Mouse (Mus musculus) intestine, embryonic 16.5 days (tissue): ENCODE results near the gene Usp18. TPM values are rescaled to one million over a fixed set of nuclear protein-coding genes. Genes with fewer than 3 reads are reported as not detected.

ENCODE experiments used
- ATAC-seq: fragments of 200-750 bp; cut with Nextera tagmentation; 2 replicates; pipeline ENCODE4 v1.8.0; 2017; ENCODE audit warnings: moderate TSS enrichment, moderate library complexity
- H3K27ac ChIP-seq: fragments of 300-500 bp; sonication (generic); 2 replicates; pipeline ENCODE4 v1.5.1; 2014; ENCODE audit warnings: mild to moderate bottlenecking, low read length
- H3K27me3 ChIP-seq: fragments of 300-500 bp; sonication (generic); replicated peaks from 2 replicates; pipeline ENCODE4 v1.6.1; 2014; ENCODE audit warnings: low read length, control low read depth, mixed read lengths; ENCODE audit not compliant: control insufficient read depth, insufficient read depth
- H3K36me3 ChIP-seq: fragments of 300-500 bp; sonication (generic); 2 replicates; pipeline ENCODE4 v1.6.1; 2014; ENCODE audit warnings: low read length, control low read depth; ENCODE audit not compliant: control insufficient read depth, insufficient read depth
- H3K4me1 ChIP-seq: fragments of 300-500 bp; sonication (generic); 2 replicates; pipeline ENCODE4 v1.6.1; 2014; ENCODE audit warnings: low read length, control low read depth, mixed read lengths; ENCODE audit not compliant: control insufficient read depth, insufficient read depth
- H3K4me2 ChIP-seq: fragments of 300-500 bp; sonication (generic); 2 replicates; pipeline ENCODE4 v1.6.1; 2014; ENCODE audit warnings: low read depth, low read length, control low read depth
- H3K4me3 ChIP-seq: fragments of 300-500 bp; sonication (generic); 2 replicates; pipeline ENCODE4 v1.5.1; 2014; ENCODE audit warnings: mild to moderate bottlenecking, low read length
- H3K9ac ChIP-seq: fragments of 300-500 bp; sonication (generic); 2 replicates; pipeline ENCODE4 v1.6.1; 2014; ENCODE audit warnings: low read depth, low read length
- H3K9me3 ChIP-seq: fragments of 300-500 bp; sonication (generic); 2 replicates; pipeline ENCODE4 v1.6.1; 2016; ENCODE audit warnings: low read length, control low read depth; ENCODE audit not compliant: control insufficient read depth
- WGBS: fragments of 180-500 bp; shearing (Covaris S2); extraction: QIAGEN DNeasy Blood & Tissue Kit; methylation state at CpG from one replicate; pipeline ENCODE4 v1.1.7; 2014; 5-methylcytosine and 5-hydroxymethylcytosine counted together
- polyA plus RNA-seq: library from polyadenylated mRNA; unstranded; fragments of >200 nt; fragmentation: Nextera tagmentation; extraction: Ambion mirVana; gene quantifications from 2 replicates; pipeline ENCODE4 v1.2.1, GENCODE M21; 2015

The Usp18 gene
- polyA plus RNA-seq, 1 experiment from 2014 or later = 2.6 TPM

- ATAC-seq = no peak
- Histone ChIP-seq H3K4me2 (no peak overlapping the region), H3K4me3 (no peak overlapping the region), H3K27me3 (no peaks in the 10 kb centered on the region), H3K9ac (no peak overlapping the region), H3K36me3 (no peaks in the 10 kb centered on the region), H3K9me3 (no peaks in the 10 kb centered on the region), H3K27ac (no peak overlapping the region), H3K4me1 (no peaks in the 10 kb centered on the region)
- 71% methylated on average over 8 of the region's 8 CpGs for WGBS
Observed at GRCm38 (mm10) chr6:121221876-121222597, 23.7 kb upstream of the Usp18 start.

- Histone ChIP-seq H3K36me3 (no peaks in the 10 kb centered on the region), H3K27me3 (no peaks in the 10 kb centered on the region), H3K9ac (no peak overlapping the region), H3K27ac (no peak overlapping the region), H3K4me3 (no peak overlapping the region), H3K4me1 (no peaks in the 10 kb centered on the region), H3K9me3 (no peaks in the 10 kb centered on the region), H3K4me2 (no peak overlapping the region)
- no peak for ATAC-seq
- WGBS = 97% methylated on average over 14 of the region's 14 CpGs
Observed at GRCm38 (mm10) chr6:121223001-121223400, 22.7 kb upstream of the Usp18 start.

GRCm38 (mm10) chr6:121224067-121224466, 21.6 kb upstream of the Usp18 start:
- ATAC-seq = no peak
- 64% methylated on average over 5 of the region's 5 CpGs for WGBS
- Histone ChIP-seq H3K4me3 (no peak overlapping the region), H3K9me3 (no peaks in the 10 kb centered on the region), H3K36me3 (no peaks in the 10 kb centered on the region), H3K4me1 (no peaks in the 10 kb centered on the region), H3K4me2 (no peak overlapping the region), H3K27me3 (no peaks in the 10 kb centered on the region), H3K27ac (no peak overlapping the region), H3K9ac (no peak overlapping the region)

GRCm38 (mm10) chr6:121224993-121225392, 20.7 kb upstream of the Usp18 start:
- Histone ChIP-seq H3K27me3 (no peaks in the 10 kb centered on the region), H3K4me3 (no peak overlapping the region), H3K9me3 (no peaks in the 10 kb centered on the region), H3K27ac (no peak overlapping the region), H3K9ac (no peak overlapping the region), H3K4me1 (no peaks in the 10 kb centered on the region), H3K36me3 (no peaks in the 10 kb centered on the region), H3K4me2 (no peak overlapping the region)
- WGBS = 10% methylated on average over 6 of the region's 6 CpGs
- no peak for ATAC-seq

- Histone ChIP-seq H3K27ac (no peak overlapping the region), H3K27me3 (no peaks in the 10 kb centered on the region), H3K36me3 (no peaks in the 10 kb centered on the region), H3K4me1 (no peaks in the 10 kb centered on the region), H3K4me2 (no peak overlapping the region), H3K4me3 (no peak overlapping the region), H3K9ac (no peak overlapping the region), H3K9me3 (no peaks in the 10 kb centered on the region)
- WGBS = 51% methylated on average over 4 of the region's 4 CpGs
- no peak for ATAC-seq
Observed at GRCm38 (mm10) chr6:121226043-121226442, 19.7 kb upstream of the Usp18 start.

GRCm38 (mm10) chr6:121226744-121227143, 19.0 kb upstream of the Usp18 start:
- Histone ChIP-seq H3K36me3 (no peaks in the 10 kb centered on the region), H3K4me1 (no peaks in the 10 kb centered on the region), H3K27ac (no peak overlapping the region), H3K4me3 (no peak overlapping the region), H3K27me3 (no peaks in the 10 kb centered on the region), H3K9me3 (no peaks in the 10 kb centered on the region), H3K4me2 (no peak overlapping the region), H3K9ac (no peak overlapping the region)
- 68% methylated on average over 2 of the region's 2 CpGs for WGBS
- no peak for ATAC-seq

GRCm38 (mm10) chr6:121228421-121228820, 17.3 kb upstream of the Usp18 start:
- no peak overlapping the region for H3K27ac ChIP-seq
- 62% methylated on average over 8 of the region's 8 CpGs for WGBS
- no peak for ATAC-seq
- H3K4me1 ChIP-seq = no peaks in the 10 kb centered on the region
- H3K27me3 ChIP-seq = no peaks in the 10 kb centered on the region
- H3K4me3 ChIP-seq = no peak overlapping the region
- no peak overlapping the region for H3K4me2 ChIP-seq
- H3K9ac ChIP-seq = no peak overlapping the region
- H3K36me3 ChIP-seq = no peaks in the 10 kb centered on the region
- H3K9me3 ChIP-seq = no peaks in the 10 kb centered on the region

GRCm38 (mm10) chr6:121232652-121233051, 13.1 kb upstream of the Usp18 start:
- 53% methylated on average over 1 of the region's 1 CpGs for WGBS
- Histone ChIP-seq H3K9me3 (no peaks in the 10 kb centered on the region), H3K36me3 (no peaks in the 10 kb centered on the region), H3K27ac (no peak overlapping the region), H3K9ac (no peak overlapping the region), H3K4me2 (no peak overlapping the region), H3K27me3 (no peaks in the 10 kb centered on the region), H3K4me3 (no peak overlapping the region), H3K4me1 (no peaks in the 10 kb centered on the region)
- ATAC-seq = peak; percentile 59

- H3K9me3 ChIP-seq = no peaks in the 10 kb centered on the region
- no peak for ATAC-seq
- H3K4me2 ChIP-seq = no peak overlapping the region
- no peaks in the 10 kb centered on the region for H3K27me3 ChIP-seq
- H3K4me1 ChIP-seq = no peaks in the 10 kb centered on the region
- H3K4me3 ChIP-seq = no peak overlapping the region
- WGBS = 86% methylated on average over 2 of the region's 2 CpGs
- H3K27ac ChIP-seq = no peak overlapping the region
- H3K36me3 ChIP-seq = no peaks in the 10 kb centered on the region
- H3K9ac ChIP-seq = no peak overlapping the region
Observed at GRCm38 (mm10) chr6:121236386-121236785, 9.3 kb upstream of the Usp18 start.

GRCm38 (mm10) chr6:121238209-121238608, 7.5 kb upstream of the Usp18 start:
- no peak overlapping the region for H3K4me3 ChIP-seq
- ATAC-seq = no peak
- 88% methylated on average over 4 of the region's 4 CpGs for WGBS
- H3K9me3 ChIP-seq = no peaks in the 10 kb centered on the region
- H3K4me2 ChIP-seq = no peak overlapping the region
- no peak overlapping the region for H3K9ac ChIP-seq
- no peaks in the 10 kb centered on the region for H3K4me1 ChIP-seq
- H3K27me3 ChIP-seq = no peaks in the 10 kb centered on the region
- no peaks in the 10 kb centered on the region for H3K36me3 ChIP-seq
- H3K27ac ChIP-seq = no peak overlapping the region
